Mouse (Mus musculus) embryonic facial prominence, embryonic 10.5 days (tissue): Measurements from ENCODE around the gene Dpm3. TPM values are rescaled to one million over a fixed set of nuclear protein-coding genes. Genes with fewer than 3 reads are reported as not detected.

Experiments used
- DNase-seq: peaks from one replicate; pipeline ENCODE4 v3.0.0-alpha.2; 2017; ENCODE audit warnings: low spot score
- H3K27ac ChIP-seq: fragments of 300-500 bp; sonication (generic); replicated peaks from 2 replicates; pipeline ENCODE4 v1.5.1; 2016; ENCODE audit warnings: mild to moderate bottlenecking
- H3K27me3 ChIP-seq: fragments of 300-500 bp; sonication (generic); replicated peaks from 2 replicates; pipeline ENCODE4 v1.6.1; 2016; ENCODE audit warnings: low read depth, mild to moderate bottlenecking; ENCODE audit not compliant: poor library complexity, severe bottlenecking
- H3K36me3 ChIP-seq: fragments of 300-500 bp; sonication (generic); replicated peaks from 2 replicates; pipeline ENCODE4 v1.6.1; 2016; ENCODE audit warnings: mild to moderate bottlenecking, moderate library complexity
- H3K4me1 ChIP-seq: fragments of 300-500 bp; sonication (generic); 2 replicates; pipeline ENCODE4 v1.6.1; 2016
- H3K4me3 ChIP-seq: fragments of 300-500 bp; sonication (generic); 2 replicates; pipeline ENCODE4 v1.5.1; 2016; ENCODE audit warnings: mild to moderate bottlenecking, moderate library complexity
- H3K9me3 ChIP-seq: fragments of 300-500 bp; sonication (generic); 2 replicates; pipeline ENCODE4 v1.6.1; 2016; ENCODE audit warnings: mild to moderate bottlenecking
- WGBS: fragments of 180-500 bp; shearing (Covaris S2); methylation state at CpG from one replicate; pipeline ENCODE4 v1.1.7; 2016; 5-methylcytosine and 5-hydroxymethylcytosine counted together
- polyA plus RNA-seq: library from polyadenylated mRNA; unstranded; fragments of >200 nt; fragmentation: Nextera tagmentation; extraction: Ambion mirVana; gene quantifications from 2 replicates; pipeline ENCODE4 v1.2.1, GENCODE M21; 2016

Dpm3 gene
- polyA plus RNA-seq, 1 experiment from 2014 or later: 84.1 TPM

GRCm38 (mm10) chr3:89233562-89234110 is 25.5 kb upstream of the Dpm3 start:
- Histone ChIP-seq H3K36me3 (peaks cover 32% of the 10 kb centered on the region), H3K9me3 (no peaks in the 10 kb centered on the region), H3K4me1 (peaks cover 29% of the 10 kb centered on the region), H3K27me3 (peaks cover 57% of the 10 kb centered on the region), H3K4me3 (no peak overlapping the region), H3K27ac (no peak overlapping the region)
- WGBS: 84% methylated on average over 14 of the region's 14 CpGs
- no peak for DNase-seq

GRCm38 (mm10) chr3:89236516-89236915 is 22.6 kb upstream of the Dpm3 start:
- Histone ChIP-seq H3K27ac (no peak overlapping the region), H3K36me3 (peaks cover 40% of the 10 kb centered on the region), H3K27me3 (peaks cover 29% of the 10 kb centered on the region), H3K4me3 (no peak overlapping the region), H3K4me1 (peaks cover 21% of the 10 kb centered on the region), H3K9me3 (no peaks in the 10 kb centered on the region)
- 91% methylated on average over 10 of the region's 10 CpGs for WGBS
- no peak for DNase-seq

- no peak for DNase-seq
- H3K36me3 ChIP-seq: peaks cover 45% of the 10 kb centered on the region
These were observed 21.5 kb upstream of the Dpm3 start for GRCm38 (mm10) chr3:89237682-89238081.

GRCm38 (mm10) chr3:89238494-89238893 is 20.7 kb upstream of the Dpm3 start:
- Histone ChIP-seq H3K27ac (0 out of 2 replicates have a peak overlapping the region, but pooled peaks have one; percentile 10), H3K36me3 (peaks cover 45% of the 10 kb centered on the region), H3K4me1 (peaks cover 10% of the 10 kb centered on the region), H3K27me3 (peaks cover 20% of the 10 kb centered on the region), H3K4me3 (no peak overlapping the region), H3K9me3 (no peaks in the 10 kb centered on the region)
- 80% methylated on average over 12 of the region's 12 CpGs for WGBS
- no peak for DNase-seq

More at GRCm38 (mm10) chr3:89237682-89238081, 21.5 kb upstream of the Dpm3 start:
- Histone ChIP-seq H3K27me3 (peaks cover 20% of the 10 kb centered on the region), H3K4me1 (peaks cover 11% of the 10 kb centered on the region), H3K27ac (no peak overlapping the region), H3K9me3 (no peaks in the 10 kb centered on the region), H3K4me3 (no peak overlapping the region)
- WGBS: 91% methylated on average over 21 of the region's 21 CpGs

- Histone ChIP-seq H3K27ac (no peak overlapping the region), H3K4me3 (no peak overlapping the region), H3K36me3 (peaks cover 25% of the 10 kb centered on the region), H3K27me3 (peaks cover 30% of the 10 kb centered on the region), H3K4me1 (peaks cover 44% of the 10 kb centered on the region), H3K9me3 (no peaks in the 10 kb centered on the region)
- DNase-seq: peak; percentile 51
- 76% methylated on average over 9 of the region's 9 CpGs for WGBS
These were observed 16.7 kb upstream of the Dpm3 start for GRCm38 (mm10) chr3:89242331-89242895.

- peak overlapping the region; percentile 48; the same call in 1 of the 2 replicates for H3K27ac ChIP-seq
- 7% methylated on average over 14 of the region's 14 CpGs for WGBS
- DNase-seq: peak; percentile 76
- peak overlapping the region; percentile 68 for H3K4me3 ChIP-seq
- H3K27me3 ChIP-seq: peaks cover 30% of the 10 kb centered on the region
- no peaks in the 10 kb centered on the region for H3K9me3 ChIP-seq
- H3K4me1 ChIP-seq: peaks cover 45% of the 10 kb centered on the region
- peaks cover 25% of the 10 kb centered on the region for H3K36me3 ChIP-seq
These were observed 15.5 kb upstream of the Dpm3 start for GRCm38 (mm10) chr3:89243609-89244008.

- H3K4me3 ChIP-seq: peak overlapping the region; percentile 68
- 12% methylated on average over 25 of the region's 25 CpGs for WGBS
- no peaks in the 10 kb centered on the region for H3K9me3 ChIP-seq
- peaks cover 30% of the 10 kb centered on the region for H3K27me3 ChIP-seq
- peak; percentile 49 for DNase-seq
- H3K4me1 ChIP-seq: peaks cover 44% of the 10 kb centered on the region
- H3K27ac ChIP-seq: peak overlapping the region; percentile 88
- H3K36me3 ChIP-seq: peaks cover 25% of the 10 kb centered on the region
These were observed 14.8 kb upstream of the Dpm3 start for GRCm38 (mm10) chr3:89244158-89244981.

GRCm38 (mm10) chr3:89244982-89245687 is 14.0 kb upstream of the Dpm3 start:
- Histone ChIP-seq H3K9me3 (no peaks in the 10 kb centered on the region), H3K4me3 (peak overlapping the region; percentile 68), H3K27me3 (peaks cover 30% of the 10 kb centered on the region), H3K36me3 (peaks cover 29% of the 10 kb centered on the region), H3K4me1 (peaks cover 51% of the 10 kb centered on the region), H3K27ac (peak overlapping the region; percentile 88)
- 2% methylated on average over 25 of the region's 26 CpGs for WGBS
- DNase-seq: peak; percentile 68

- DNase-seq: peak; percentile 56
- Histone ChIP-seq H3K36me3 (peaks cover 29% of the 10 kb centered on the region), H3K9me3 (no peaks in the 10 kb centered on the region), H3K27me3 (peaks cover 30% of the 10 kb centered on the region), H3K4me3 (peak within 1 kb of the TSS; percentile 68), H3K4me1 (peaks cover 57% of the 10 kb centered on the region), H3K27ac (peak within 1 kb of the TSS; percentile 88)
- WGBS: 3% methylated on average over 20 of the region's 20 CpGs
These were observed 13.4 kb upstream of the Dpm3 start, which contains the start of gene Krtcap2 for GRCm38 (mm10) chr3:89245688-89246171. Gene Krtcap2, plus strand, starts transcription at chr3:89245966.

GRCm38 (mm10) chr3:89246261-89247100 is 12.7 kb upstream of the Dpm3 start, which contains the start of gene Trim46:
Gene Trim46, minus strand, starts transcription at chr3:89246309.
- DNase-seq: peak; percentile 91
- Histone ChIP-seq H3K36me3 (peaks cover 29% of the 10 kb centered on the region), H3K4me1 (peaks cover 65% of the 10 kb centered on the region), H3K4me3 (peak within 1 kb of the TSS; percentile 68), H3K27ac (peak within 1 kb of the TSS; percentile 88), H3K27me3 (peaks cover 30% of the 10 kb centered on the region), H3K9me3 (no peaks in the 10 kb centered on the region)
- under 1% methylated on average over 42 of the region's 42 CpGs for WGBS

GRCm38 (mm10) chr3:89247466-89247865 is 11.7 kb upstream of the Dpm3 start:
- no peak for DNase-seq
- WGBS: 92% methylated on average over 4 of the region's 4 CpGs
- H3K4me1 ChIP-seq: peaks cover 75% of the 10 kb centered on the region
- H3K9me3 ChIP-seq: no peaks in the 10 kb centered on the region
- peaks cover 36% of the 10 kb centered on the region for H3K27me3 ChIP-seq
- peak overlapping the region; percentile 68 for H3K4me3 ChIP-seq
- no peak overlapping the region for H3K27ac ChIP-seq
- H3K36me3 ChIP-seq: peaks cover 25% of the 10 kb centered on the region
